Mouse (Mus musculus): ENCODE measurements at regions not wholly inside any gene's neighbourhood (a gene's known extent, or its start where the extent isn't known, plus 50 kb on each side); places are given as distances from the start of the nearest gene placed in this dataset.

GRCm38 (mm10) chr4:125201638-125202325 lies 74.1 kb upstream of the Zc3h12a start:
- no peak for DNase-seq (ENCODE audit: low spot score)

- no peak for DNase-seq (ENCODE audit: low spot score)
These were observed 73.1 kb upstream of the Zc3h12a start for GRCm38 (mm10) chr4:125200762-125201161.

GRCm38 (mm10) chr4:125199281-125199680 lies 71.6 kb upstream of the Zc3h12a start:
- no peak for DNase-seq (ENCODE audit: low spot score)

- DNase-seq (ENCODE audit: low spot score) = no peak
These were observed 68.3 kb upstream of the Zc3h12a start for GRCm38 (mm10) chr4:125195901-125196435.

GRCm38 (mm10) chr4:125194722-125195380 lies 67.2 kb upstream of the Zc3h12a start:
- no peak for DNase-seq (ENCODE audit: low spot score)

GRCm38 (mm10) chr4:125194298-125194697 lies 66.7 kb upstream of the Zc3h12a start:
- no peak for DNase-seq (ENCODE audit: low spot score)

DNA sequence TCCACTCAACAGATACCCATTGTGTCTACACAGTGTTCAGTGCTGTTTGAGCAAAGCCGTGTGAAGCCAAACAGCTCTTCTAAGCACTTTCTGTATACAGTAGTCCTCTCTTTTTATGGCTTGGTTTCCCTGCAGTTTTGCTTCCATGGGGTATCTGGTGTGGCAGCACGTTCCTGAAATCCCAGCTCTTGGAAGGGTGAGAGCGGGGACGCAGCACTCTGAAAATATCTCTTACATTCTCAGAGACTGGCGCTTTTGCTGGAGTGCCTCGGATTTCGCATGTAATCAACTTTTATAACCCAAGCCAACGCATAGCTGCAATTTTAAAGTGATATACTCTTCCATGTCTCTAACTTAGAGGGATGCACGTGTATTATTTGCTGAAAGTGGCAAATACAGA lies 64.0 kb upstream of the Zc3h12a start:
- DNase-seq (ENCODE audit: low spot score) = no peak

GRCm38 (mm10) chr4:125191010-125191409 lies 63.4 kb upstream of the Zc3h12a start:
- DNase-seq (ENCODE audit: low spot score) = no peak

- no peak for DNase-seq (ENCODE audit: low spot score)
These were observed 62.3 kb upstream of the Zc3h12a start for GRCm38 (mm10) chr4:125189971-125190370.

- no peak for DNase-seq (ENCODE audit: low spot score)
These were observed 58.6 kb upstream of the Zc3h12a start for GRCm38 (mm10) chr4:125186246-125186645.

DNA sequence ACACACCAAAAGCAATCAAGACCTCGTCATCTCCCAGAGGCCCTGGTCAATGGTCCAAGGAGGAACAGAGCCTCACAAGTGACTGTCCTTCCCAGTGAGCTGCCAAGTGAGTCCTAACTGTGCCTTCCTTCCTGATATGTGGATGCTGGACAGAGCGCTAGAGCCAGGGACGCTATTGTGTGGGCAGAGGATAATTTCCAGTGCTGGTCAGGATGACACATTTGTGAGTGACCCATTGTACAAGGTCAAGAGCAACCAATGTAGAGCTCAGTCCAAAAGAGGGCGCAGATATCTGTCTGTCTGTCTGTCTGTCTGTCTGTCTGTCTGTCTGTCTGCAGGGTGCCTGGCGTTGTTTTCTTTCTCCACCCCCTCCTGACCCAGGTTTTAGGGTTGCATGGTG lies 57.4 kb upstream of the Zc3h12a start:
- DNase-seq (ENCODE audit: low spot score) = no peak

DNA sequence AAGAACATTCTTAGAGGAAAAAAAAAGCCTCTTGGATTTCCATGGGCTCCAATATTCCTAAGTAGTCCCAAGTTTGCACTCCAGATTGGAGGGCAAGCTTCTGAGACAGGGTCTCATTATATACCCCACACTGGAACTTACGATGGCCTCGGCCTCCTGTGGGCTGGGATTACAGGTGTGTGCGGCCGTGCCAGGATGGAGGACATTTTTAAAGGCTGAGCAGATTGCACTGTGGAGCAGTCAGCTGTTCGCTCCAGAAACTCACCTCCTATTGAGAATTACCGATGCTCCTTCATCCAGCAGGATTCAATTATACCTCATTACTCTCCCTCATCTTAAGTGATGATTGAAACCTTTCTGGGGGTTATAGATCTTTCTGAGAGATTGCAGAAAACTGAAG lies 53.3 kb upstream of the Zc3h12a start:
- DNase-seq (ENCODE audit: low spot score) = no peak

GRCm38 (mm10) chr4:125178552-125178951 lies 50.9 kb upstream of the Zc3h12a start:
- DNase-seq (ENCODE audit: low spot score) = no peak

GRCm38 (mm10) chr4:125177666-125178065 lies 50.0 kb upstream of the Zc3h12a start:
- DNase-seq (ENCODE audit: low spot score) = no peak
